Mouse (Mus musculus): ENCODE measurements around the gene Sprn.

- no peak for TF ChIP-seq CTCF (conservative IDR thresholded peaks at IDR 0.05; ENCODE audit: low read length)
- TF ChIP-seq NANOG (IDR thresholded peaks at IDR 0.05; ENCODE audit: borderline replicate concordance, low read length), result no peak
These were observed 17.3 kb downstream of the Sprn start, which contains the start of gene Mtg1 for GRCm38 (mm10) chr7:140137135-140138020.

Data from E14TG2a.4 (cell line).